Mouse (Mus musculus): ENCODE measurements around the gene Nfib. TPM values are rescaled to one million over a fixed set of nuclear protein-coding genes. Genes with fewer than 3 reads are reported as not detected.

Nfib gene
- polyA plus RNA-seq, 1 experiment from 2014 or later: 13.5 TPM

GRCm38 (mm10) chr4:82310924-82311734 lies 394.4 kb downstream of the Nfib start:
- Histone ChIP-seq H3K27me3 (replicated peaks; ENCODE audit: control insufficient read depth, insufficient read depth, low read length) (no peaks in the 10 kb centered on the region), H3K4me2 (replicated peaks; ENCODE audit: low read depth) (no peak overlapping the region), H3K36me3 (ENCODE audit: control insufficient read depth, insufficient read depth) (peaks cover 5% of the 10 kb centered on the region; the same call in 1 of the 2 replicates), H3K4me1 (replicated peaks; ENCODE audit: control insufficient read depth, insufficient read depth, low read length) (no peaks in the 10 kb centered on the region), H3K4me3 (ENCODE audit: low read depth, low read length) (no peak overlapping the region), H3K27ac (ENCODE audit: low read depth, low read length) (no peak overlapping the region), H3K9me3 (ENCODE audit: control insufficient read depth) (no peaks in the 10 kb centered on the region), H3K9ac (ENCODE audit: low read depth, low read length) (no peak overlapping the region)
- ATAC-seq: no peak
- WGBS: 59% methylated on average over 11 of the region's 11 CpGs
- no peak for TF ChIP-seq CTCF (IDR thresholded peaks at IDR 0.05; ENCODE audit: low read depth)

DNA sequence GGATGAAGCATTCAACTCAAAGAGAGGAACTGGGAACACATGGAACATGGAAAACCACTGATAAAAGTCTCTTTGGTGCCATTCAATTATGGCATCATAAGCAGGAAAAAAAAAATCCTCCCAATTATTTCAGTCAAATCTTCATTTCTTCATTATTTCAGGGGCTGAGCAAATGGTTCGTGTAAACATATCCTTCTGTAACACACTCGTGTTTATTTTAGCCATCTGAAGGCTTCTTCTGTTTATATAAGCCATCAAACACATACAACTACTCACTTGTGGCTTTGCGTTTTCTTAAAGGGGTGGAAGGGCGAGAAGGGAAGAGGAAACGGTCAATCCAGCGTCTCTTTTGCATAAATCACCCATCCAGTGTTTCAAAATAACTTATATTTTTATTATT lies 399.5 kb downstream of the Nfib start:
- Histone ChIP-seq H3K27ac (ENCODE audit: low read depth, low read length) (no peak overlapping the region), H3K4me1 (replicated peaks; ENCODE audit: control insufficient read depth, insufficient read depth, low read length) (no peaks in the 10 kb centered on the region), H3K9ac (ENCODE audit: low read depth, low read length) (no peak overlapping the region), H3K9me3 (ENCODE audit: control insufficient read depth) (no peaks in the 10 kb centered on the region), H3K4me3 (ENCODE audit: low read depth, low read length) (no peak overlapping the region), H3K27me3 (replicated peaks; ENCODE audit: control insufficient read depth, insufficient read depth, low read length) (no peaks in the 10 kb centered on the region), H3K36me3 (ENCODE audit: control insufficient read depth, insufficient read depth) (peaks cover 5% of the 10 kb centered on the region; the same call in 1 of the 2 replicates), H3K4me2 (replicated peaks; ENCODE audit: low read depth) (no peak overlapping the region)
- 59% methylated on average over 6 of the region's 6 CpGs for WGBS
- TF ChIP-seq CTCF (IDR thresholded peaks at IDR 0.05; ENCODE audit: low read depth): no peak
- no peak for ATAC-seq

- H3K4me2 ChIP-seq (replicated peaks; ENCODE audit: low read depth): 0 out of 2 replicates have a peak overlapping the region, but pooled peaks have one; percentile 18
- H3K9me3 ChIP-seq (ENCODE audit: control insufficient read depth): no peaks in the 10 kb centered on the region
- H3K27ac ChIP-seq (ENCODE audit: low read depth, low read length): no peak overlapping the region
- TF ChIP-seq CTCF (IDR thresholded peaks at IDR 0.05; ENCODE audit: low read depth): no peak
- no peak; the same call in 1 of the 2 replicates for ATAC-seq
- H3K9ac ChIP-seq (ENCODE audit: low read depth, low read length): no peak overlapping the region
- peaks cover 4% of the 10 kb centered on the region; the same call in 1 of the 2 replicates for H3K36me3 ChIP-seq (ENCODE audit: control insufficient read depth, insufficient read depth)
- WGBS: 27% methylated on average over 17 of the region's 17 CpGs
- H3K4me1 ChIP-seq (replicated peaks; ENCODE audit: control insufficient read depth, insufficient read depth, low read length): no peaks in the 10 kb centered on the region
- no peaks in the 10 kb centered on the region for H3K27me3 ChIP-seq (replicated peaks; ENCODE audit: control insufficient read depth, insufficient read depth, low read length)
- H3K4me3 ChIP-seq (ENCODE audit: low read depth, low read length): 0 out of 2 replicates have a peak overlapping the region, but pooled peaks have one; percentile 3
Measured at GRCm38 (mm10) chr4:82304148-82304871, 401.2 kb downstream of the Nfib start.

DNA sequence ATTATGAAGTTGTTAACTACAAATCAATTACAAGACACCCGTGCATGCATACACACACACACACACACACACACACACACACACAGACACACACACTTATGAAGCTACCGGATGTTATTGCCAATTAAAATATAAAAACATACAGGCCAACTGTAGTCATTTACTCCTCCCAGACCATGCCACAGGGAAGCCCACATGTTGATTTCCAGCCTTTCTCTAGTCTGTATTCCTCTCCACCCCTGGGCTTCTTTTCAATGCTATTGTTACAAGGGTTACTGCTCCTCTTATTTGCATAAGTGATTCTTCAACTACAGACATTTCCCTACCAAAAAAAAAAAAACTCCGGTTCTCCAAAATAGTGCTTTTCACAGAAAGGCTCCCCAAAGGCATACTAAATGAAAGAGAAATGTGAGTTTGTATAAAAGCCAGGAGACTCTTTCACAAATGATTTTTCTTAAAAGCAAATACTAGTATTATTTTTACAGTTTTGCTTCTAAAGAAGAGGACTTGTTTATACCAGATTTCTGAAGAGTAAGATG lies 402.1 kb downstream of the Nfib start:
- no peak overlapping the region for H3K9ac ChIP-seq (ENCODE audit: low read depth, low read length)
- no peak overlapping the region for H3K27ac ChIP-seq (ENCODE audit: low read depth, low read length)
- TF ChIP-seq CTCF (IDR thresholded peaks at IDR 0.05; ENCODE audit: low read depth): no peak
- WGBS: 61% methylated on average over 3 of the region's 3 CpGs
- no peak overlapping the region for H3K4me3 ChIP-seq (ENCODE audit: low read depth, low read length)
- no peaks in the 10 kb centered on the region for H3K9me3 ChIP-seq (ENCODE audit: control insufficient read depth)
- H3K27me3 ChIP-seq (replicated peaks; ENCODE audit: control insufficient read depth, insufficient read depth, low read length): no peaks in the 10 kb centered on the region
- no peaks in the 10 kb centered on the region for H3K4me1 ChIP-seq (replicated peaks; ENCODE audit: control insufficient read depth, insufficient read depth, low read length)
- no peak overlapping the region for H3K4me2 ChIP-seq (replicated peaks; ENCODE audit: low read depth)
- H3K36me3 ChIP-seq (ENCODE audit: control insufficient read depth, insufficient read depth): no peaks in the 10 kb centered on the region
- no peak for ATAC-seq

DNA sequence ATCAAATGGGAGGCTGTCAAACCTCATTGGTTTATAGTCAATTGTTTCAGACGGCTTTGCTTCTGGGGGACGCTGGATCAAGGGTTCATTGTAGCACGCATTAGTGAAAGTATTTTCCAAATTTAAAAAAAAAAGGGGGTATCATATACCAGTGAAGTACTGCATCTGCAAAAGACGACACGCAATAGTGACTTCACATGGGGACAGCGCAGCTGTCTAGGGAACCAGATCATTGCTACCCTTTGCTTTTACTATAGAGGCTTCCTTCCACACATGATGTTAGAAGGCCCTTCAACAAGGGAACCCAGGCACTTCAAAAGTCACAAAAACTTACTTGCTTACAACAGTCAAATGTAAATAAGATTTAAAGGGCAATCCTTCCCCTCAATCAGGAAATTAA lies 402.6 kb downstream of the Nfib start:
- Histone ChIP-seq H3K9me3 (ENCODE audit: control insufficient read depth) (no peaks in the 10 kb centered on the region), H3K9ac (ENCODE audit: low read depth, low read length) (no peak overlapping the region), H3K4me3 (ENCODE audit: low read depth, low read length) (no peak overlapping the region), H3K4me1 (replicated peaks; ENCODE audit: control insufficient read depth, insufficient read depth, low read length) (no peaks in the 10 kb centered on the region), H3K36me3 (ENCODE audit: control insufficient read depth, insufficient read depth) (no peaks in the 10 kb centered on the region), H3K27me3 (replicated peaks; ENCODE audit: control insufficient read depth, insufficient read depth, low read length) (no peaks in the 10 kb centered on the region), H3K27ac (ENCODE audit: low read depth, low read length) (no peak overlapping the region), H3K4me2 (replicated peaks; ENCODE audit: low read depth) (no peak overlapping the region)
- 92% methylated on average over 6 of the region's 6 CpGs for WGBS
- ATAC-seq: no peak
- no peak for TF ChIP-seq CTCF (IDR thresholded peaks at IDR 0.05; ENCODE audit: low read depth)

DNA sequence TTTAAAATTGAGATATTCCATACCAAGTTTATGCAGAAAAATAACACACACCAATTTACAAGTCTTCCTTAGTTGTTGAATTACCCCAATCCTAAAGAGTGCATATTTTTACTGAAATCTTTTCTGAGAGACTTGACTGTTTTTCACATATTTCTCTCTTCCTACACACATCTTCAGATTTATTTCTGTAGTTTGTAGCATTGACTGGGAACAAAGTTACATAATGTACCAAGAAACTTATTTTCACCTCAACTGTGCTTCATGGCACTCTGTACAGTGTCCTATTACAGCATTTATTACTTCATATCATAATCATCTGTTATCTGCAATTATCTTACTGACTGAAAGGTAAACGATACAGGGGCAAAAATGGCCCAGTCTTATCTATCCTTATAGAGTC lies 406.9 kb downstream of the Nfib start:
- no peak overlapping the region for H3K27ac ChIP-seq (ENCODE audit: low read depth, low read length)
- H3K4me2 ChIP-seq (replicated peaks; ENCODE audit: low read depth): no peak overlapping the region
- H3K4me1 ChIP-seq (replicated peaks; ENCODE audit: control insufficient read depth, insufficient read depth, low read length): no peaks in the 10 kb centered on the region
- no peaks in the 10 kb centered on the region for H3K27me3 ChIP-seq (replicated peaks; ENCODE audit: control insufficient read depth, insufficient read depth, low read length)
- 43% methylated on average over 1 of the region's 1 CpGs for WGBS
- H3K9ac ChIP-seq (ENCODE audit: low read depth, low read length): no peak overlapping the region
- ATAC-seq: no peak
- H3K9me3 ChIP-seq (ENCODE audit: control insufficient read depth): no peaks in the 10 kb centered on the region
- TF ChIP-seq CTCF (IDR thresholded peaks at IDR 0.05; ENCODE audit: low read depth): no peak
- no peak overlapping the region for H3K4me3 ChIP-seq (ENCODE audit: low read depth, low read length)
- peaks cover 4% of the 10 kb centered on the region; the same call in 1 of the 2 replicates for H3K36me3 ChIP-seq (ENCODE audit: control insufficient read depth, insufficient read depth)

Data from intestine, postnatal 0 days (tissue).